Mouse (Mus musculus) cortical plate, adult 2 months (tissue): Measurements from ENCODE around the gene Prss47.

Experiments
- CTCF ChIP-seq: fragments of 200-500 bp; IDR thresholded peaks from 2 replicates; pipeline ENCODE4 v1.5.1; 2011; ENCODE audit warnings: mild to moderate bottlenecking, control low read depth, low read length; ENCODE audit not compliant: insufficient read depth; ENCODE audit errors: extremely low read depth
- POLR2A ChIP-seq: fragments of 200-500 bp; IDR thresholded peaks from 2 replicates; pipeline ENCODE4 v1.6.1; 2011; ENCODE audit warnings: mild to moderate bottlenecking, low read length, control low read depth; ENCODE audit not compliant: insufficient read depth; ENCODE audit errors: extremely low read depth

DNA sequence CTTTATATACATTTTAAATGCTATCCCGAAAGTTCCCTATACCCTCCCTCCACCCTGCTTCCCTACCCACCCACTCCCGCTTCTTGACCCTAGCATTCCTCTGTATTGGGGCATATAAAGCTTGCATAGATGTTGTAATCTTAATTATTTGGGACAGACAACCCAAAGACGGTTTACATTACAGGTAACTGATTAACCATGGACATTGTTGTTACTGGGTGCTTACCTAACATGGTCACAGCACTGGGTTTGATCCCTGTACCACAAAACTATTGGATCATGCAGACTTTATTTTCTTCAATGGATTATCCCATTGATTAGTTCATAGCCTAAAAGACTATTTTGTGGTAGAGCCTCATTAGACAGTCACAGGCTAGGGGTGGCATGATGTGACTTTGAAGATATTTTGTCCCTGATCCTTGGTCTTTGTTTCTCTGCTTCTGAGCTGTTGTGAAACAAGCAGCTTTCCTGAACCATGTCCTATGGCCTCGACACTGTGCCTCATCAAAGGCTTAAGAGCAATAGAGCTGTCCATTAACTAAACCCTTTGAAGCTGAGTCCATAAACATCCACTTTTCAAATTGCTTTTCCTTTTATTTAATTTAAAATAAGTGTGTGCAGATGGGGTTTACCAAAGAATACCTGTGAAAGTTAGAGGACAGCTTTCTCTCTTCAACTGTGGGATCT lies 41.4 kb downstream of the Prss47 start:
- TF ChIP-seq POLR2A (no peak), CTCF (no peak)
